Mouse (Mus musculus): ENCODE results near the gene Camk2d.

GRCm38 (mm10) chr3:126771541-126771940 is 175.4 kb downstream of the Camk2d start:
- TF ChIP-seq CTCF (conservative IDR thresholded peaks at IDR 0.05 in 1 of 2, IDR thresholded peaks at IDR 0.05 in 1 of 2; ENCODE audit: low read depth in 2 of 2, low read length in 2 of 2) (peak; percentile 99), GABPA (IDR thresholded peaks at IDR 0.05; ENCODE audit: insufficient replicate concordance, low read depth, low read length) (no peak)

Measured in CH12.LX (cell line).